Mouse (Mus musculus) liver, postnatal 0 days (tissue): ENCODE results near the gene Snap29.

ENCODE experiments used
- CTCF ChIP-seq: sonication (generic); IDR thresholded peaks from 2 replicates; pipeline ENCODE4 v1.5.1; 2016; ENCODE audit warnings: antibody characterized with exemption, low read depth
- EP300 ChIP-seq: IDR thresholded peaks from 2 replicates; pipeline ENCODE4 v1.6.1; 2016; ENCODE audit warnings: antibody characterized with exemption, low read depth, mild to moderate bottlenecking

GRCm38 (mm10) chr16:17406512-17407231 lies 886 bp downstream of the Snap29 start:
- TF ChIP-seq CTCF: no peak
- no peak for TF ChIP-seq EP300
